Mouse (Mus musculus): ENCODE measurements around the gene Lmbrd2. TPM values are rescaled to one million over a fixed set of nuclear protein-coding genes. Genes with fewer than 3 reads are reported as not detected.
A peak's percentile ranks its signal among the peaks of the same experiment; 100 is the strongest.
"Not testable (repeated sequence)": the region's sequence is repeated elsewhere in the genome, so short reads cannot be mapped to it uniquely, and the experiment has no call there.

Gene Lmbrd2
- polyA plus RNA-seq, 1 experiment from 2014 or later = 3.4 TPM

- H3K9ac ChIP-seq = no peak overlapping the region
- H3K4me1 ChIP-seq (ENCODE audit: insufficient read depth) = no peaks in the 10 kb centered on the region
- DNase-seq = no peak
- TF ChIP-seq CTCF (IDR thresholded peaks at IDR 0.05; ENCODE audit: low read depth) = no peak
- H3K27ac ChIP-seq (ENCODE audit: low read depth) = no peak overlapping the region
- H3K27me3 ChIP-seq (ENCODE audit: insufficient read depth, low read length) = no peaks in the 10 kb centered on the region
- ATAC-seq (ENCODE audit: insufficient read depth) = no peak
- H3K4me2 ChIP-seq = no peak overlapping the region
- no peaks in the 10 kb centered on the region for H3K9me3 ChIP-seq (ENCODE audit: low read depth, low read length)
- peaks cover 27% of the 10 kb centered on the region for H3K36me3 ChIP-seq (ENCODE audit: insufficient read depth)
- H3K4me3 ChIP-seq (ENCODE audit: low read depth, low read length) = no peak overlapping the region
- 96% methylated on average over 3 of the region's 3 CpGs for WGBS
Observed at GRCm38 (mm10) chr15:9177038-9177437, 36.7 kb downstream of the Lmbrd2 start.

DNA sequence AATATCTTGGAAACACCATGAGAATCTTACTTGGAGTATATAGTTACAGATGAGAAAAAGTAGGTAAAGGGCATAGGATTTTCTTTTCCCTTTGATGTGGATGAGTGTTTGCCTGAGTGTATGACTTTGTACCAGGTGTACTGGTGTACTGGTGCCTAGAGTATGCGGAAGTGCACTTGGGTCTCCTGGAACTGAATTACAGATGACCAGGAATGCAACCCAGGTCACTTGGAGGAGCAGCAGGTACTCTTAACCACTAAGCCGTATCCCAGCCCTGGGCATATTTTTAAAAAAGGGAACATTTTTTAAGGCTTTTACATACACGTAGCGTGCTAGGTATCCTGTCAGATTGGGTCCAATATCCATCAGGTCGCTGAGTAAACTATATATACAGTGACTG, 43.6 kb downstream of the Lmbrd2 start:
- ATAC-seq (ENCODE audit: insufficient read depth) (no peak), DNase-seq (no peak)
- Histone ChIP-seq H3K4me2 (no peak overlapping the region), H3K9me3 (ENCODE audit: low read depth, low read length) (no peaks in the 10 kb centered on the region), H3K4me3 (ENCODE audit: low read depth, low read length) (no peak overlapping the region), H3K4me1 (ENCODE audit: insufficient read depth) (no peaks in the 10 kb centered on the region), H3K36me3 (ENCODE audit: insufficient read depth) (peaks cover 28% of the 10 kb centered on the region), H3K9ac (no peak overlapping the region), H3K27me3 (ENCODE audit: insufficient read depth, low read length) (no peaks in the 10 kb centered on the region), H3K27ac (ENCODE audit: low read depth) (no peak overlapping the region)
- no peak for TF ChIP-seq CTCF (IDR thresholded peaks at IDR 0.05; ENCODE audit: low read depth)
- 82% methylated on average over 5 of the region's 5 CpGs for WGBS

DNA sequence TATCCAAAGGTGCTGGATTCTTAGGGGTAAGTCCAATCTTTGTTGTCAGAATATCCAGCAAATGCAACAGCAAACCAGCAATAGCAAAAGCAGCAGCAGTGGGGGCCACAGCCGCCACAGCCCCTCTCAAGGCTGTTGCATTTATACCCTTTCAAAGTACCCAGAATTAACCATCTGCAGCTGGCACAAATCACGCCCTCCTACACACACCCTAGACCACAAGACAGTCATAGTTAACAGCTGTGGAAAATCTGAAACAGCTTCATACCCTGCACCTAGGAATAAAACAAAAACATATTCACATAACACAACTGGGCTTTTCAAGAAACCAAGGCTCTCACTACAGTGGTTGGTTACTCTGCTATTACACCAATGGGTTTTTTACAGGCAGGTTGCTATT, 49.4 kb downstream of the Lmbrd2 start:
- no peak for TF ChIP-seq CTCF (IDR thresholded peaks at IDR 0.05; ENCODE audit: low read depth)
- Histone ChIP-seq H3K27me3 (ENCODE audit: insufficient read depth, low read length) (no peaks in the 10 kb centered on the region), H3K4me1 (ENCODE audit: insufficient read depth) (no peaks in the 10 kb centered on the region), H3K4me2 (no peak overlapping the region), H3K36me3 (ENCODE audit: insufficient read depth) (peaks cover 33% of the 10 kb centered on the region), H3K27ac (ENCODE audit: low read depth) (no peak overlapping the region), H3K9me3 (ENCODE audit: low read depth, low read length) (no peaks in the 10 kb centered on the region), H3K9ac (no peak overlapping the region), H3K4me3 (ENCODE audit: low read depth, low read length) (no peak overlapping the region)
- DNase-seq = no peak
- 78% methylated on average over 2 of the region's 2 CpGs for WGBS
- no peak for ATAC-seq (ENCODE audit: insufficient read depth)

GRCm38 (mm10) chr15:9192685-9193084, 52.3 kb downstream of the Lmbrd2 start:
- peak; percentile 15; the same call in 1 of the 2 replicates for TF ChIP-seq CTCF (IDR thresholded peaks at IDR 0.05; ENCODE audit: low read depth)
- not testable (repeated sequence) for H3K27me3 ChIP-seq (ENCODE audit: insufficient read depth, low read length); ATAC-seq (ENCODE audit: insufficient read depth); H3K9ac ChIP-seq; H3K4me2 ChIP-seq; H3K4me3 ChIP-seq (ENCODE audit: low read depth, low read length); H3K4me1 ChIP-seq (ENCODE audit: insufficient read depth); H3K9me3 ChIP-seq (ENCODE audit: low read depth, low read length); H3K27ac ChIP-seq (ENCODE audit: low read depth)
- peaks cover 32% of the 10 kb centered on the region for H3K36me3 ChIP-seq (ENCODE audit: insufficient read depth)
- DNase-seq = peak; percentile 10

- DNase-seq = no peak
- ATAC-seq (ENCODE audit: insufficient read depth) = no peak
- no peak overlapping the region for H3K4me3 ChIP-seq (ENCODE audit: low read depth, low read length)
- no peaks in the 10 kb centered on the region for H3K27me3 ChIP-seq (ENCODE audit: insufficient read depth, low read length)
- H3K27ac ChIP-seq (ENCODE audit: low read depth) = no peak overlapping the region
- H3K4me1 ChIP-seq (ENCODE audit: insufficient read depth) = no peaks in the 10 kb centered on the region
- WGBS = 50% methylated on average over 6 of the region's 6 CpGs
- no peak for TF ChIP-seq CTCF (IDR thresholded peaks at IDR 0.05; ENCODE audit: low read depth)
- H3K4me2 ChIP-seq = no peak overlapping the region
- no peaks in the 10 kb centered on the region for H3K9me3 ChIP-seq (ENCODE audit: low read depth, low read length)
- peaks cover 12% of the 10 kb centered on the region for H3K36me3 ChIP-seq (ENCODE audit: insufficient read depth)
- no peak overlapping the region for H3K9ac ChIP-seq
Observed at GRCm38 (mm10) chr15:9198421-9198820, 58.1 kb downstream of the Lmbrd2 start.

DNA sequence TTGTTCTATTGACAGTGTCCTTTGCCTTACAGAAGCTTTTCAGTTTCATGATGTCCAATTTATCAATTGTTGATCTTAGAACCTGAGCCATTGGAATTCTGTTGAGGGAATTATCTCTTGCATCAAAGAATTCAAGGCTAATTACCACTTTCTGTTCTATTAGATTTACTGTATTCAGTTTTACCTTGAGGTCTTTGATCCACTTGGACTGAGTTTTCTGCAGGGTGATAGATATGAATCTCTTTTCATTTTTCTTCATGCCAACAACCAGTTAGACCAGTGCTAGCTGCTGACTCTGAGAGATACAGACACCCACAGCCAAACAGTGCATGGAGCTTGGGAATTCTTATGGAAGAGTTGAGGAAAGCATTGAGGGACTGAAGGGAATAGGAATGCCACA, 71.5 kb downstream of the Lmbrd2 start:
- no peaks in the 10 kb centered on the region for H3K4me1 ChIP-seq (ENCODE audit: insufficient read depth)
- H3K4me2 ChIP-seq = no peak overlapping the region
- no peaks in the 10 kb centered on the region for H3K36me3 ChIP-seq (ENCODE audit: insufficient read depth)
- no peak overlapping the region for H3K9ac ChIP-seq
- TF ChIP-seq CTCF (IDR thresholded peaks at IDR 0.05; ENCODE audit: low read depth) = no peak
- no peaks in the 10 kb centered on the region for H3K27me3 ChIP-seq (ENCODE audit: insufficient read depth, low read length)
- H3K4me3 ChIP-seq (ENCODE audit: low read depth, low read length) = no peak overlapping the region
- no peak overlapping the region for H3K27ac ChIP-seq (ENCODE audit: low read depth)
- H3K9me3 ChIP-seq (ENCODE audit: low read depth, low read length) = no peaks in the 10 kb centered on the region
- DNase-seq (no peak), ATAC-seq (ENCODE audit: insufficient read depth) (no peak)

GRCm38 (mm10) chr15:9213026-9213425, 72.7 kb downstream of the Lmbrd2 start:
- H3K36me3 ChIP-seq (ENCODE audit: insufficient read depth); ATAC-seq (ENCODE audit: insufficient read depth); H3K9me3 ChIP-seq (ENCODE audit: low read depth, low read length); H3K4me2 ChIP-seq; H3K27me3 ChIP-seq (ENCODE audit: insufficient read depth, low read length); DNase-seq; H3K9ac ChIP-seq; H3K27ac ChIP-seq (ENCODE audit: low read depth); H3K4me3 ChIP-seq (ENCODE audit: low read depth, low read length); H3K4me1 ChIP-seq (ENCODE audit: insufficient read depth): not testable (repeated sequence)
- 62% methylated on average over 3 of the region's 3 CpGs for WGBS

DNA sequence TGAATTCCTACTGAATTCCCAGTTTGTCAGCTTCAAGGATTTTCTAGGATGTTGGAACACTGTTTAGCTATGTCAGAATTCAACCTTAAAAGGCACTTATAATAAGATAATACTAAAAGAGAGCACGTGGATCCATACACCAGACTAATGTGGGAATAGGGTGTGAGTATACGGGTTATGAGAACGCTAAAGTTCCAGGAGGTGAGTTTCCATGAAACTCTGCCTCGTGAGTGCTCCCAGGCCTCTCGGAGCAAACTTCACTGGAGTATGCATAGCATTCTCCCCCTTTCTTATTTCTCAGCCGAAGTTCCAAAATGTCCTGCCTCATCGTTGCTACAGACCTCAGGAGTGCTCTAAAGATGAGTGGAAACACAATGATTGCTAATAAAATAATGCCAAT, 73.1 kb downstream of the Lmbrd2 start:
- not testable (repeated sequence) for H3K27ac ChIP-seq (ENCODE audit: low read depth); H3K9me3 ChIP-seq (ENCODE audit: low read depth, low read length); ATAC-seq (ENCODE audit: insufficient read depth); H3K4me2 ChIP-seq; H3K4me1 ChIP-seq (ENCODE audit: insufficient read depth); H3K36me3 ChIP-seq (ENCODE audit: insufficient read depth); H3K27me3 ChIP-seq (ENCODE audit: insufficient read depth, low read length); DNase-seq; H3K4me3 ChIP-seq (ENCODE audit: low read depth, low read length); H3K9ac ChIP-seq
- 85% methylated on average over 7 of the region's 7 CpGs for WGBS
